Mouse (Mus musculus): Measurements from ENCODE around the gene Cit. TPM values are rescaled to one million over a fixed set of nuclear protein-coding genes. Genes with fewer than 3 reads are reported as not detected.
A peak's percentile ranks its signal among the peaks of the same experiment; 100 is the strongest.

The Cit gene
- polyA plus RNA-seq, 1 experiment from 2014 or later: 39.8 TPM

DNA sequence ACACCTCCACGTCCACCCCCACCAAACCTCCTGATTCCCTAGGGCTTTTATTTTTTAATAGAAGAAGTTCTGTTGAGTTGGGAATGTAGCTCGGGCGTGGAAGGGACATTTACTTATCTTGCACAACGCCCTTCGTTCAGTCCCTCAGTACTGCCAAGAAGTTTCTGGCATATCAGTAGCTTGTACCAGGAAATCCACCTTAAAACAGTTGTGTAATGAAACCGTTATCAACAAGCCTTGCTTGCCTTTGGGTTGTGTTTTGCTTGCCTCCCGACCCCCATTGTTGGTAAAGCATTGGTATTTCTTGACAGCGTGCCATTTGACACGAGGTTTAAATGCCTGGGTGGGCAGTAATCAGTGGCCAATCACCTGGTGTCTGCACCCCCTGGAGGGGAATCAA, 39.4 kb downstream of the Cit start:
- Histone ChIP-seq H3K27ac (ENCODE audit: low read depth, low read length) (no peak overlapping the region), H3K4me1 (ENCODE audit: control insufficient read depth, insufficient read depth, low read depth, low read length) (no peaks in the 10 kb centered on the region), H3K36me3 (ENCODE audit: control insufficient read depth, insufficient read depth, low read length) (no peaks in the 10 kb centered on the region), H3K27me3 (replicated peaks; ENCODE audit: control insufficient read depth, insufficient read depth, low read length) (no peaks in the 10 kb centered on the region), H3K4me2 (ENCODE audit: low read length) (no peak overlapping the region), H3K9me3 (ENCODE audit: control insufficient read depth, low read length) (no peaks in the 10 kb centered on the region), H3K9ac (ENCODE audit: low read depth, low read length) (no peak overlapping the region), H3K4me3 (ENCODE audit: low read length) (no peak overlapping the region)
- no peak for ATAC-seq
- WGBS: 93% methylated on average over 9 of the region's 9 CpGs

DNA sequence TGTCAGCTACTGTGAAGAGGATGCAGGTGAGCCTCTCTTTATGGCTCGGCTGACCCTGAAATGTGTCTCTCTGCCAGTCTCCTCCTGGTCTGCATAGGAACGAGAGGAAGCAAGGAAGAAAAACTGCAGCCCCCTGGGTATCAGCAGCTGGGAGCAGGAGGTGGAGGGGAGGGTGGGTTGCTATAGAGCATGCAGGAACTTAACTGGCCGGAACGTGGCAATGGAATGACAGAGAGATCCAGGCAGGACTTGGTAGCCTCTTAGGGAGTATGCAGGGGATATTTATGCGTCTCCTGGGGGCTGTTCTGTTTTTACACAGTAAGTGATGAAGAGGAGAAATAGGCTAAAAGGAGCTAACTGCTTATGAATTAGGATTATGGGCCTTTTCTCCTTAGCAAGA, 48.7 kb downstream of the Cit start:
- Histone ChIP-seq H3K27me3 (replicated peaks; ENCODE audit: control insufficient read depth, insufficient read depth, low read length) (no peaks in the 10 kb centered on the region), H3K9me3 (ENCODE audit: control insufficient read depth, low read length) (no peaks in the 10 kb centered on the region), H3K36me3 (ENCODE audit: control insufficient read depth, insufficient read depth, low read length) (no peaks in the 10 kb centered on the region), H3K27ac (ENCODE audit: low read depth, low read length) (no peak overlapping the region), H3K9ac (ENCODE audit: low read depth, low read length) (no peak overlapping the region), H3K4me1 (ENCODE audit: control insufficient read depth, insufficient read depth, low read depth, low read length) (no peaks in the 10 kb centered on the region), H3K4me3 (ENCODE audit: low read length) (no peak overlapping the region), H3K4me2 (ENCODE audit: low read length) (no peak overlapping the region)
- 55% methylated on average over 5 of the region's 5 CpGs for WGBS
- ATAC-seq: no peak

DNA sequence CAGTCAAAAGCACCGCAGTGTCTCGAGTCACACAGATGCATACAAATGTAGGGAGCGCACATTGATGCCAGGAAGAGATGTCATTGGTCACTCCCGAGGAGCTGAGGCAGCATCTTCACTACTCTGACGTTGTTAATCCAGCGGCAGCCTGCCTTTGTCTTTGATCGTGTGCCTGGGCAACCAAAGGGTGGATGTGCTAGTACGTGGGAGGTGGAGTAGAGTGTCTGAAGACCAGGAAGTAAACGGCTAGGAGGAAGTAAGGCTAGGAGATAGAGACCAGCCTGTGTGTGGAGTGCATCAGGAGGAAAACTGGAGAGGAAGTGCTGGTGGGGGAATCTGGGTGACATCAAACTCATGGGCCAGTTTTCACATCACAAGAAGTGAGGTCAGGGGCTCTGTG, 52.0 kb downstream of the Cit start:
- ATAC-seq: no peak
- WGBS: 68% methylated on average over 9 of the region's 9 CpGs
- no peak overlapping the region for H3K4me2 ChIP-seq (ENCODE audit: low read length)
- H3K4me1 ChIP-seq (ENCODE audit: control insufficient read depth, insufficient read depth, low read depth, low read length): no peaks in the 10 kb centered on the region
- no peaks in the 10 kb centered on the region for H3K27me3 ChIP-seq (replicated peaks; ENCODE audit: control insufficient read depth, insufficient read depth, low read length)
- no peaks in the 10 kb centered on the region for H3K36me3 ChIP-seq (ENCODE audit: control insufficient read depth, insufficient read depth, low read length)
- no peak overlapping the region for H3K4me3 ChIP-seq (ENCODE audit: low read length)
- H3K9me3 ChIP-seq (ENCODE audit: control insufficient read depth, low read length): no peaks in the 10 kb centered on the region
- no peak overlapping the region for H3K9ac ChIP-seq (ENCODE audit: low read depth, low read length)
- H3K27ac ChIP-seq (ENCODE audit: low read depth, low read length): no peak overlapping the region

GRCm38 (mm10) chr5:115907037-115908009, 62.2 kb downstream of the Cit start:
- H3K9ac ChIP-seq (ENCODE audit: low read depth, low read length): peak overlapping the region; percentile 70
- 2% methylated on average over 37 of the region's 38 CpGs for WGBS
- peak overlapping the region; percentile 83 for H3K4me2 ChIP-seq (ENCODE audit: low read length)
- no peaks in the 10 kb centered on the region for H3K36me3 ChIP-seq (ENCODE audit: control insufficient read depth, insufficient read depth, low read length)
- peak overlapping the region; percentile 57 for H3K4me3 ChIP-seq (ENCODE audit: low read length)
- H3K4me1 ChIP-seq (ENCODE audit: control insufficient read depth, insufficient read depth, low read depth, low read length): peaks cover 21% of the 10 kb centered on the region
- peak; percentile 73 for ATAC-seq
- H3K27ac ChIP-seq (ENCODE audit: low read depth, low read length): peak overlapping the region; percentile 77
- no peaks in the 10 kb centered on the region for H3K27me3 ChIP-seq (replicated peaks; ENCODE audit: control insufficient read depth, insufficient read depth, low read length)
- no peaks in the 10 kb centered on the region for H3K9me3 ChIP-seq (ENCODE audit: control insufficient read depth, low read length)

DNA sequence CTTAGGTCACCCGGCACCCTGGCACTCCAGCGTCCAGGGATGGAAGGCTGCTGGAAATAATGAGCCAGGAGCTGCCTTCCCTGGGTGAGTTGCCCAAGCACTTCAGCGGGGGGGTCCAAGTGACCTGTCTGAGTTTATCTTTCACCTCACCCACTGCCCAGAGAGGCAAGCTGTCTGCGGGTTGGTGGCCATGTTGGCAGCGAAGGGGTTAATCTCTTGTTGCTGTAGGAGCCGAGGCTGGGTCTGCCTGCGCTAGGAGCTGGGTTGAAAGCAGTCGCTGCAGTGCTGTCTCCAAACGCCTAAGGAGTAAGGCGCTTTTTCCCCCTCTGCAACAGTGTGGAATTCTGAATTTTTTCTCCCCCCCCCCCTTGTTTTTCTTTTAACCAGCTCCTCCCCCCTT, 63.2 kb downstream of the Cit start:
- Histone ChIP-seq H3K27me3 (replicated peaks; ENCODE audit: control insufficient read depth, insufficient read depth, low read length) (no peaks in the 10 kb centered on the region), H3K36me3 (ENCODE audit: control insufficient read depth, insufficient read depth, low read length) (no peaks in the 10 kb centered on the region), H3K4me3 (ENCODE audit: low read length) (peak overlapping the region; percentile 57), H3K4me1 (ENCODE audit: control insufficient read depth, insufficient read depth, low read depth, low read length) (peaks cover 21% of the 10 kb centered on the region), H3K4me2 (ENCODE audit: low read length) (peak overlapping the region; percentile 83), H3K9ac (ENCODE audit: low read depth, low read length) (peak overlapping the region; percentile 70), H3K9me3 (ENCODE audit: control insufficient read depth, low read length) (no peaks in the 10 kb centered on the region), H3K27ac (ENCODE audit: low read depth, low read length) (peak overlapping the region; percentile 57)
- peak; percentile 74 for ATAC-seq
- WGBS: 11% methylated on average over 10 of the region's 10 CpGs

GRCm38 (mm10) chr5:115908699-115909098, 63.6 kb downstream of the Cit start:
- H3K4me2 ChIP-seq (ENCODE audit: low read length): peak overlapping the region; percentile 83
- H3K27me3 ChIP-seq (replicated peaks; ENCODE audit: control insufficient read depth, insufficient read depth, low read length): no peaks in the 10 kb centered on the region
- H3K4me3 ChIP-seq (ENCODE audit: low read length): peak overlapping the region; percentile 57
- peak overlapping the region; percentile 57 for H3K27ac ChIP-seq (ENCODE audit: low read depth, low read length)
- peak; percentile 45; the same call in 1 of the 2 replicates for ATAC-seq
- no peaks in the 10 kb centered on the region for H3K9me3 ChIP-seq (ENCODE audit: control insufficient read depth, low read length)
- WGBS: 28% methylated on average over 12 of the region's 12 CpGs
- no peaks in the 10 kb centered on the region for H3K36me3 ChIP-seq (ENCODE audit: control insufficient read depth, insufficient read depth, low read length)
- H3K4me1 ChIP-seq (ENCODE audit: control insufficient read depth, insufficient read depth, low read depth, low read length): peaks cover 21% of the 10 kb centered on the region
- H3K9ac ChIP-seq (ENCODE audit: low read depth, low read length): peak overlapping the region; percentile 70

DNA sequence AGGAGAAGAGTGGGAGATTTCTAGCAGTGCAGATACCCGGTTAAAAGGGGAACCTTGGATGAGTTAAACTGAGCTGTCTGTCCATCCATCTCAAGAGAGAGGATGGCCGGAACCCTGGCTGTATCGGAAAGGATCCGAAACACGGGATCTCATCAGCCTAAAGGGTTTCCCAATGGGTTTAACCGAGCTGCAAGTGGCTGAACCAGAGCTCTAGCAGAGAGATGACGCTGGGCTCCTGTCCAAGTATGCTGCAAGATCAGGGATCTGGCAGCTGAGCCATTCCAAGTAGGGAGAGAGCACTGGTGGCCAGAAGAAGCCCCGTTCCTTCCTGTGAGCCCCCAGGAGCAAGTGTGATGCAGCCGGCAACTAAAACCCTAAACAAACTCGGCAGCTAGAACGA, 64.0 kb downstream of the Cit start:
- Histone ChIP-seq H3K27ac (ENCODE audit: low read depth, low read length) (peak overlapping the region; percentile 57), H3K27me3 (replicated peaks; ENCODE audit: control insufficient read depth, insufficient read depth, low read length) (no peaks in the 10 kb centered on the region), H3K9me3 (ENCODE audit: control insufficient read depth, low read length) (no peaks in the 10 kb centered on the region), H3K36me3 (ENCODE audit: control insufficient read depth, insufficient read depth, low read length) (no peaks in the 10 kb centered on the region), H3K4me1 (ENCODE audit: control insufficient read depth, insufficient read depth, low read depth, low read length) (peaks cover 21% of the 10 kb centered on the region), H3K4me3 (ENCODE audit: low read length) (peak overlapping the region; percentile 57), H3K4me2 (ENCODE audit: low read length) (peak overlapping the region; percentile 83), H3K9ac (ENCODE audit: low read depth, low read length) (peak overlapping the region; percentile 70)
- no peak for ATAC-seq
- 49% methylated on average over 11 of the region's 11 CpGs for WGBS

DNA sequence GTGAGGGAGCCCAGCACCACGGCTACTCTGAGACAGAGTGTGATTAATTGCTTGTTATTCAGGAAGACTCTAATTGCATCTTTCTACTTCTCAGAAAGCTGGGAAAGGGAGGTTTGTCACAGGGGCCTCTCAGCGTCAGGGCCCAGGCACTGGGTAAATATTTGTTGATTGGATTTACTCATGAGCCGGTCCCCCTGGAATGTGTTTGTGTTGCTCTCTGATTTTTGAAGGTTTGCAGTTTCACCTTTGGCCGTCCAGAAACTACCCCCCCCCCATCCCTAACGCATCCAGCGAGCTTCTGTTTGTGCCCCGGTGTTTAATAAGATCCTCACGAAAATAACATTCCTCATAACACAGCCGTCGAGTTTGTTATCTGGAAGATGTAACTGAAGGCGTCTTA, 65.4 kb downstream of the Cit start:
- H3K9me3 ChIP-seq (ENCODE audit: control insufficient read depth, low read length): no peaks in the 10 kb centered on the region
- peaks cover 21% of the 10 kb centered on the region for H3K4me1 ChIP-seq (ENCODE audit: control insufficient read depth, insufficient read depth, low read depth, low read length)
- peak overlapping the region; percentile 83 for H3K4me2 ChIP-seq (ENCODE audit: low read length)
- H3K27ac ChIP-seq (ENCODE audit: low read depth, low read length): no peak overlapping the region
- H3K36me3 ChIP-seq (ENCODE audit: control insufficient read depth, insufficient read depth, low read length): no peaks in the 10 kb centered on the region
- 71% methylated on average over 11 of the region's 11 CpGs for WGBS
- H3K4me3 ChIP-seq (ENCODE audit: low read length): peak overlapping the region; percentile 57
- no peak for ATAC-seq
- peak overlapping the region; percentile 9; the same call in 1 of the 2 replicates for H3K9ac ChIP-seq (ENCODE audit: low read depth, low read length)
- H3K27me3 ChIP-seq (replicated peaks; ENCODE audit: control insufficient read depth, insufficient read depth, low read length): no peaks in the 10 kb centered on the region

GRCm38 (mm10) chr5:115915481-115915880, 70.4 kb downstream of the Cit start:
- no peak overlapping the region for H3K9ac ChIP-seq (ENCODE audit: low read depth, low read length)
- no peaks in the 10 kb centered on the region for H3K36me3 ChIP-seq (ENCODE audit: control insufficient read depth, insufficient read depth, low read length)
- no peak overlapping the region for H3K27ac ChIP-seq (ENCODE audit: low read depth, low read length)
- H3K4me1 ChIP-seq (ENCODE audit: control insufficient read depth, insufficient read depth, low read depth, low read length): no peaks in the 10 kb centered on the region
- H3K27me3 ChIP-seq (replicated peaks; ENCODE audit: control insufficient read depth, insufficient read depth, low read length): no peaks in the 10 kb centered on the region
- no peak for ATAC-seq
- H3K4me2 ChIP-seq (ENCODE audit: low read length): no peak overlapping the region
- no peak overlapping the region for H3K4me3 ChIP-seq (ENCODE audit: low read length)
- WGBS: 66% methylated on average over 5 of the region's 5 CpGs
- no peaks in the 10 kb centered on the region for H3K9me3 ChIP-seq (ENCODE audit: control insufficient read depth, low read length)
